Mouse (Mus musculus) liver, adult 2 months (tissue): ENCODE measurements around the gene Clcn2. TPM values are rescaled to one million over a fixed set of nuclear protein-coding genes. Genes with fewer than 3 reads are reported as not detected.

Experiments
- DNase-seq: peaks from one replicate; pipeline ENCODE4 v3.0.0-alpha.2; 2011; ENCODE audit warnings: low read depth, low spot score; ENCODE audit errors: extremely low read depth
- H3K27ac ChIP-seq: fragments of 200-500 bp; replicated peaks from 2 replicates; pipeline ENCODE4 v1.5.1; 2012; ENCODE audit warnings: low read depth, mild to moderate bottlenecking, control low read depth, inconsistent platforms, low read length; ENCODE audit not compliant: insufficient read depth
- H3K27me3 ChIP-seq: fragments of 200-500 bp; 2 replicates; pipeline ENCODE4 v1.6.1; 2012; ENCODE audit warnings: mild to moderate bottlenecking, moderate library complexity, low read length, inconsistent platforms; ENCODE audit not compliant: control insufficient read depth, insufficient read depth
- H3K36me3 ChIP-seq: fragments of 200-500 bp; 2 replicates; pipeline ENCODE4 v1.6.1; 2012; ENCODE audit warnings: low read length, inconsistent platforms; ENCODE audit not compliant: control insufficient read depth, insufficient read depth
- H3K4me1 ChIP-seq: fragments of 200-500 bp; 2 replicates; pipeline ENCODE4 v1.6.1; 2011; ENCODE audit warnings: low read length; ENCODE audit not compliant: control insufficient read depth, insufficient read depth
- H3K4me3 ChIP-seq: fragments of 200-500 bp; 2 replicates; pipeline ENCODE4 v1.5.1; 2011; ENCODE audit warnings: low read depth, mild to moderate bottlenecking, control low read depth, low read length, moderate library complexity; ENCODE audit not compliant: insufficient read depth
- H3K79me2 ChIP-seq: fragments of 200-500 bp; 2 replicates; pipeline ENCODE4 v1.6.1; 2012; ENCODE audit warnings: inconsistent platforms, mild to moderate bottlenecking, low read length, moderate library complexity; ENCODE audit not compliant: control insufficient read depth, insufficient read depth
- H3K9ac ChIP-seq: fragments of 200-500 bp; 2 replicates; pipeline ENCODE4 v1.6.1; 2012; ENCODE audit warnings: low read depth, mild to moderate bottlenecking, control low read depth, inconsistent platforms, low read length
- CTCF ChIP-seq: fragments of 200-500 bp; IDR thresholded peaks from 2 replicates; pipeline ENCODE4 v1.5.1; 2011; ENCODE audit warnings: low read depth, low read length, control low read depth
- POLR2A ChIP-seq: fragments of 200-500 bp; IDR thresholded peaks from 2 replicates; pipeline ENCODE4 v1.6.1; 2011; ENCODE audit warnings: low read length, control low read depth; ENCODE audit not compliant: insufficient read depth; ENCODE audit errors: extremely low read depth
- WGBS: fragments of 180-500 bp; shearing (Covaris S2); methylation state at CpG from one replicate; pipeline ENCODE4 v1.1.7; 2018; 5-methylcytosine and 5-hydroxymethylcytosine counted together
- polyA plus RNA-seq: library from polyadenylated mRNA; depleted of rRNA; stranded (reverse); fragments of >200 nt; gene quantifications from 2 replicates; pipeline ENCODE4 v1.2.3, GENCODE M21; 2012
- total RNA-seq: library from RNA; depleted of rRNA; stranded (reverse); fragments of >200 nt; gene quantifications from 2 replicates; pipeline ENCODE4 v1.2.3, GENCODE M21; 2014

Clcn2 gene
- total and polyA plus RNA-seq, 2 experiments = 29.6 to 58.6 TPM

GRCm38 (mm10) chr16:20714307-20715080 lies 3.1 kb downstream of the Clcn2 start:
- no peaks in the 10 kb centered on the region for H3K79me2 ChIP-seq
- 54% methylated on average over 11 of the region's 11 CpGs for WGBS
- no peak overlapping the region for H3K4me3 ChIP-seq
- DNase-seq = peak; percentile 70
- TF ChIP-seq CTCF = no peak
- TF ChIP-seq POLR2A = no peak
- H3K36me3 ChIP-seq = 0 out of 2 replicates have a peak, but pooled peaks cover 2% of the 10 kb centered on the region
- H3K27ac ChIP-seq = no peak overlapping the region
- no peak overlapping the region for H3K9ac ChIP-seq
- H3K27me3 ChIP-seq = no peaks in the 10 kb centered on the region
- H3K4me1 ChIP-seq = peaks cover 7% of the 10 kb centered on the region

- no peak overlapping the region for H3K27ac ChIP-seq
- no peak for DNase-seq
- no peaks in the 10 kb centered on the region for H3K79me2 ChIP-seq
- 0 out of 2 replicates have a peak, but pooled peaks cover 2% of the 10 kb centered on the region for H3K36me3 ChIP-seq
- WGBS = 89% methylated on average over 7 of the region's 7 CpGs
- 0 out of 2 replicates have a peak, but pooled peaks cover 3% of the 10 kb centered on the region for H3K4me1 ChIP-seq
- no peak for TF ChIP-seq CTCF
- no peak for TF ChIP-seq POLR2A
- H3K9ac ChIP-seq = no peak overlapping the region
- H3K27me3 ChIP-seq = no peaks in the 10 kb centered on the region
- no peak overlapping the region for H3K4me3 ChIP-seq
Observed at GRCm38 (mm10) chr16:20712889-20713288, 4.7 kb downstream of the Clcn2 start.

GRCm38 (mm10) chr16:20712190-20712589 lies 5.4 kb downstream of the Clcn2 start:
- WGBS = 90% methylated on average over 9 of the region's 9 CpGs
- Histone ChIP-seq H3K36me3 (0 out of 2 replicates have a peak, but pooled peaks cover 2% of the 10 kb centered on the region), H3K27ac (no peak overlapping the region), H3K4me1 (0 out of 2 replicates have a peak, but pooled peaks cover 3% of the 10 kb centered on the region), H3K27me3 (no peaks in the 10 kb centered on the region), H3K4me3 (no peak overlapping the region), H3K9ac (no peak overlapping the region), H3K79me2 (no peaks in the 10 kb centered on the region)
- no peak for DNase-seq
- no peak for TF ChIP-seq CTCF
- TF ChIP-seq POLR2A = no peak

GRCm38 (mm10) chr16:20710810-20711209 lies 6.7 kb downstream of the Clcn2 start:
- H3K9ac ChIP-seq = no peak overlapping the region
- H3K79me2 ChIP-seq = no peaks in the 10 kb centered on the region
- 0 out of 2 replicates have a peak, but pooled peaks cover 2% of the 10 kb centered on the region for H3K36me3 ChIP-seq
- DNase-seq = no peak
- 0 out of 2 replicates have a peak, but pooled peaks cover 3% of the 10 kb centered on the region for H3K4me1 ChIP-seq
- 82% methylated on average over 4 of the region's 4 CpGs for WGBS
- H3K4me3 ChIP-seq = no peak overlapping the region
- H3K27ac ChIP-seq = no peak overlapping the region
- H3K27me3 ChIP-seq = no peaks in the 10 kb centered on the region
- TF ChIP-seq CTCF = peak; percentile 9; the same call in 1 of the 2 replicates
- no peak for TF ChIP-seq POLR2A

GRCm38 (mm10) chr16:20710370-20710769 lies 7.2 kb downstream of the Clcn2 start:
- H3K9ac ChIP-seq = no peak overlapping the region
- H3K4me3 ChIP-seq = no peak overlapping the region
- H3K36me3 ChIP-seq = 0 out of 2 replicates have a peak, but pooled peaks cover 2% of the 10 kb centered on the region
- no peaks in the 10 kb centered on the region for H3K27me3 ChIP-seq
- 93% methylated on average over 11 of the region's 11 CpGs for WGBS
- H3K27ac ChIP-seq = no peak overlapping the region
- no peaks in the 10 kb centered on the region for H3K79me2 ChIP-seq
- no peak for TF ChIP-seq POLR2A
- no peak for DNase-seq
- H3K4me1 ChIP-seq = 0 out of 2 replicates have a peak, but pooled peaks cover 3% of the 10 kb centered on the region
